Mouse (Mus musculus): ENCODE data around the gene Fam117b. TPM values are rescaled to one million over a fixed set of nuclear protein-coding genes. Genes with fewer than 3 reads are reported as not detected.

The Fam117b gene
- polyA plus RNA-seq, 1 experiment from 2014 or later = 10.7 TPM

DNA sequence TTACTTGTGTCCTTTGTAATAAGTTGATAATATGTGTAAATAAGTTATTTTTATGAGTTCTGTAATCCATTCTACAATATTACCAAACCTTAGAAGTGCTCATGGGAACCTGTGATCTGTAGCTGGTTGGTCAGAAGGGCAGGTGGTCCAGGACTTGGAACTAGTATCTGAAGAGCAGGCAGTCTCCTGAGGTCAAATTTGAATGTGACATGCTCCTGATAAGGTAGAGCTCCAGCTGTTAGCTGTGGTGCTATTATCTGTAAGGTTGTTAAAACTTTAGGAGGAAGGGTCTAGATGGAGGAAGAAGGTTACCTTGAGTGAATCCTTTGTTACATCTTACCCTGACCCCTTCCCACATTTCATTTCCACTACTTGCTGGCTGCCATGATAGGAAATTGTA is 5.3 kb downstream of the Fam117b start:
- Histone ChIP-seq H3K27ac (no peak overlapping the region), H3K36me3 (ENCODE audit: insufficient read depth, low read length) (no peaks in the 10 kb centered on the region)
- no peak for ATAC-seq (replicated peaks; ENCODE audit: low FRiP score, low read depth)

DNA sequence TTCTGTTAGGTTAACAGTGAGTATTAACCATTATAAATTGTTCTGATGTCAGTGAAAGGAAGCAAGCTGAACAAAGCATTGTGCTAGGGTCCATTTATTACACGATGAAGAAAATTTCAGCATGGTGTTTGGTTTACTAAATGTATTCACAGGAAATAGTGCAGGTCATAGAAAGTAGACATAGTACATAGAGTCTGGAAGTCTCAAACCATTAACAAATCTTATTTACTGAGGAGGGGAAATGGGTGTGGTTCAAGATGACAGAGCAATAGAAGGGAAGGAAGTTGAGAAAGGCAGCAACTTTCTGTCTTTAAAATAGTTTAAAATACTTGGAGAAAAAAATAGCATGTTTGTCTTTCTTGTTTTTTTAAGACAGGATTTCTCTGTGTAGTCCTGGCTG is 10.4 kb downstream of the Fam117b start:
- H3K36me3 ChIP-seq (ENCODE audit: insufficient read depth, low read length) = no peaks in the 10 kb centered on the region
- DNase-seq (ENCODE audit: low spot score) = peak; percentile 68
- ATAC-seq (replicated peaks; ENCODE audit: low FRiP score, low read depth) = no peak
- H3K9ac ChIP-seq (ENCODE audit: low read depth, low read length) = no peak overlapping the region
- H3K9me3 ChIP-seq (replicated peaks; ENCODE audit: low read length) = no peaks in the 10 kb centered on the region
- WGBS = 61% methylated on average over 1 of the region's 1 CpGs
- H3K27ac ChIP-seq = peak overlapping the region; percentile 31; the same call in 1 of the 2 replicates
- TF ChIP-seq CTCF (IDR thresholded peaks at IDR 0.05; ENCODE audit: low read depth) = no peak
- H3K4me2 ChIP-seq (ENCODE audit: low read length) = no peak overlapping the region
- 0 out of 2 replicates have a peak, but pooled peaks cover 3% of the 10 kb centered on the region for H3K4me1 ChIP-seq (replicated peaks; ENCODE audit: insufficient read depth, low read length)
- no peaks in the 10 kb centered on the region for H3K27me3 ChIP-seq (ENCODE audit: insufficient read depth, low read length)
- H3K4me3 ChIP-seq (replicated peaks; ENCODE audit: low read depth, low read length) = no peak overlapping the region

More for the DNA sequence above, 5.3 kb downstream of the Fam117b start:
- Histone ChIP-seq H3K4me1 (replicated peaks; ENCODE audit: insufficient read depth, low read length) (peaks cover 19% of the 10 kb centered on the region; the same call in 1 of the 2 replicates), H3K9me3 (replicated peaks; ENCODE audit: low read length) (no peaks in the 10 kb centered on the region), H3K4me2 (ENCODE audit: low read length) (no peak overlapping the region), H3K9ac (ENCODE audit: low read depth, low read length) (no peak overlapping the region), H3K27me3 (ENCODE audit: insufficient read depth, low read length) (no peaks in the 10 kb centered on the region), H3K4me3 (replicated peaks; ENCODE audit: low read depth, low read length) (no peak overlapping the region)
- no peak for TF ChIP-seq CTCF (IDR thresholded peaks at IDR 0.05; ENCODE audit: low read depth)
- DNase-seq (ENCODE audit: low spot score) = no peak

DNA sequence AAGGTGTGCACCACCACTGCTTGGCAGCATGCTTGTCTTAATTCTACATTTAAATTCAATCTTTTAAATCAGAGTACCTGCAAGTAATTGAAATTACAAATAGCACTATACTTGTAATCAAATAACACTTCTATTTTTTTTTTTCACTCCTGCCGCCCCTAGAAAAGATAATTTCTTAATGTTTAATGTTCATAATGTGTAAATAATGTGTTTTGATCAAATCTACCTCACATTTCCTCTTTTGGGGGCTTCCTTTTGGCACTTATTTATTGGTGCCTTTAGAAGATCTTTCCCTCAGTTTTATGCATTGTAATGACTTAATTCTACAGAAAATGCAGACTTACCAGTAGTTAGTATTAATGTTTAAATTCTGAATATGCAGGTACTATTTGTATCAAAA is 10.9 kb downstream of the Fam117b start:
- Histone ChIP-seq H3K9ac (ENCODE audit: low read depth, low read length) (no peak overlapping the region), H3K36me3 (ENCODE audit: insufficient read depth, low read length) (no peaks in the 10 kb centered on the region), H3K27me3 (ENCODE audit: insufficient read depth, low read length) (no peaks in the 10 kb centered on the region), H3K9me3 (replicated peaks; ENCODE audit: low read length) (no peaks in the 10 kb centered on the region), H3K4me2 (ENCODE audit: low read length) (no peak overlapping the region), H3K4me1 (replicated peaks; ENCODE audit: insufficient read depth, low read length) (0 out of 2 replicates have a peak, but pooled peaks cover 3% of the 10 kb centered on the region), H3K4me3 (replicated peaks; ENCODE audit: low read depth, low read length) (no peak overlapping the region), H3K27ac (no peak overlapping the region)
- ATAC-seq (replicated peaks; ENCODE audit: low FRiP score, low read depth) = no peak
- TF ChIP-seq CTCF (IDR thresholded peaks at IDR 0.05; ENCODE audit: low read depth) = no peak
- WGBS = 88% methylated on average over 1 of the region's 1 CpGs
- no peak for DNase-seq (ENCODE audit: low spot score)

DNA sequence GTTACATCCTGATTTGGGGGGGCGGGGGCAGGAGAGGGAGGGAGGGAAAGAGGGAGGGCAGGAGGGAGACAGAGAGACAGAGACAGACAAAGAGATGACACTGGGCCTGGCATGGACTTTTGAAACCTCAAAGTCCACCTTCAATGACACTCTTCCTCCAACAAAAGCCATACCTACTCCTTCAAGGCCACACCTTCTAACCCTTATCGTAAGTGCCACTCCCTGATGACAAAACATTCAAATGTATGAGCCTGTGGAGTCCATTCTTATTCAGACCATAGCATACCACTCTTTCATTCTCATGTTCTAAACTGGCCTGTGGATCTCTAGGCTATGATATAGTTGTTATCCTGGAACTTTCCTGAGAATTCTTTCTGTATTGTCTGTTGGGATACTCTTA is 11.6 kb downstream of the Fam117b start:
- DNase-seq (ENCODE audit: low spot score) = no peak
- H3K36me3 ChIP-seq (ENCODE audit: insufficient read depth, low read length) = no peaks in the 10 kb centered on the region
- H3K4me3 ChIP-seq (replicated peaks; ENCODE audit: low read depth, low read length) = no peak overlapping the region
- 91% methylated on average over 2 of the region's 2 CpGs for WGBS
- no peak for TF ChIP-seq CTCF (IDR thresholded peaks at IDR 0.05; ENCODE audit: low read depth)
- no peak overlapping the region for H3K9ac ChIP-seq (ENCODE audit: low read depth, low read length)
- H3K27ac ChIP-seq = no peak overlapping the region
- no peaks in the 10 kb centered on the region for H3K9me3 ChIP-seq (replicated peaks; ENCODE audit: low read length)
- H3K4me2 ChIP-seq (ENCODE audit: low read length) = no peak overlapping the region
- 0 out of 2 replicates have a peak, but pooled peaks cover 3% of the 10 kb centered on the region for H3K4me1 ChIP-seq (replicated peaks; ENCODE audit: insufficient read depth, low read length)
- H3K27me3 ChIP-seq (ENCODE audit: insufficient read depth, low read length) = no peaks in the 10 kb centered on the region
- ATAC-seq (replicated peaks; ENCODE audit: low FRiP score, low read depth) = no peak

DNA sequence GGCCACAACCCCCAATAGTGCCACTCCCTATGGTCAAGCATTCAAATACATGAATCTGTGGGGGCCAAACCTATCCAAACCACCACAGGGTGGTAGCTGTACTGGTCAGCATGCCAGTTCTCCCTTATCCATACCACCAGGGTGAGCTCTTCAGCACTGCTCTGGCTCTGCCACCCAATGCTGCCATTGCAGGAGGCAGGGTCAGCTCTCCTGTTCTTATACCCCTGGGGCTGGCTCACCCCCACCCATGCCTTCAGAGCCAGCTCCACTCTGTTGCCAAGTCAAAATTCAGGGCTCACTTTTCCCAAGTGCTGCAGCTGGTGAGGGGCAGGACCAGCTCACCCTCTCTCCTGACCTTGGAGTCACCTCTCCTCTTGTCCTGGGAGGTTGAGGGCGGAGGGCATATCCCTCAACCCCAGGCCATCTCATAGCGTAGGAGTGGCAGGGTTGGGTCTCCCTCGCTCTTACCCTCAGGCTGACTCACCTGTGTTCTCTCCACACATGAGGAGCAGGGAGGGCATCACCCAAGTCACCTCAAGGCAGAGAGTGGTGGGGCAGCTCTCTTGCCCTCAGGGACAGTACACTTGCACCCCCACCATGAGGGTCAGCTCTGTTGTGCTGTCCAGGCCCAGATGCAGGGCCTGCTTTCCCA is 13.3 kb downstream of the Fam117b start:
- ATAC-seq (replicated peaks; ENCODE audit: low FRiP score, low read depth) (no peak), DNase-seq (ENCODE audit: low spot score) (no peak)
- H3K9ac ChIP-seq (ENCODE audit: low read depth, low read length) = no peak overlapping the region
- no peaks in the 10 kb centered on the region for H3K36me3 ChIP-seq (ENCODE audit: insufficient read depth, low read length)
- H3K4me2 ChIP-seq (ENCODE audit: low read length) = no peak overlapping the region
- H3K9me3 ChIP-seq (replicated peaks; ENCODE audit: low read length) = no peaks in the 10 kb centered on the region
- 80% methylated on average over 3 of the region's 3 CpGs for WGBS
- no peak overlapping the region for H3K27ac ChIP-seq
- H3K4me1 ChIP-seq (replicated peaks; ENCODE audit: insufficient read depth, low read length) = 0 out of 2 replicates have a peak, but pooled peaks cover 3% of the 10 kb centered on the region
- H3K27me3 ChIP-seq (ENCODE audit: insufficient read depth, low read length) = no peaks in the 10 kb centered on the region
- TF ChIP-seq CTCF (IDR thresholded peaks at IDR 0.05; ENCODE audit: low read depth) = 0 out of 2 replicates have a peak, but pooled peaks have one; percentile 5
- no peak overlapping the region for H3K4me3 ChIP-seq (replicated peaks; ENCODE audit: low read depth, low read length)

DNA sequence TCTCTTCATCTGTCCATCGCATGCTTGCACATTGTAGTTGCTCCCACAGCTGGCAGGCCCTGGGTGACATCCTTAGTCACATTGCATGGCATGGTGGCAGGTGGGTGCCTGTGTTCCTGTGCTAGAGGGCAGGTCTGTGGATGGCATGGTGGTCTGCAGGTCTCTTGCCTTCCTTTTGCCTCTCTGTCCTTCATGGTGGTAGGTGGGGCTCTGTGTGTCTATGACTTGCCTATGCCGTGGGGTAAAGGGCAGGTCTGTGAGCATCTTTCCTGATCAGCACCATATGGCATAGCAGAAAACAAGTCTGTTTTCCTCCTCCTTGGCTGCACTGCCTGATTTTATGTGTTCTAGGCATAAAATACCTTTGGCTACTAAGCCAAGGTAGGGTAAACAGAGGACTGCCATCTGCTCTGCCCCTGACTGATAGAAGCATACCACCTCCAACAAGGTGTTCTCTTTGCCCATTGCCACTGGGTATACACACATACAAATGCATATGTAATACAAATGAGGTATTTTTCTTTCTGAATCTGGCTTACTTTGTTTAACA is 14.4 kb downstream of the Fam117b start:
- no peak overlapping the region for H3K4me3 ChIP-seq (replicated peaks; ENCODE audit: low read depth, low read length)
- H3K36me3 ChIP-seq (ENCODE audit: insufficient read depth, low read length) = no peaks in the 10 kb centered on the region
- no peak overlapping the region for H3K27ac ChIP-seq
- H3K9me3 ChIP-seq (replicated peaks; ENCODE audit: low read length) = no peaks in the 10 kb centered on the region
- H3K4me2 ChIP-seq (ENCODE audit: low read length) = no peak overlapping the region
- 83% methylated on average over 2 of the region's 2 CpGs for WGBS
- H3K27me3 ChIP-seq (ENCODE audit: insufficient read depth, low read length) = no peaks in the 10 kb centered on the region
- DNase-seq (ENCODE audit: low spot score) = no peak
- no peak overlapping the region for H3K9ac ChIP-seq (ENCODE audit: low read depth, low read length)
- no peak for TF ChIP-seq CTCF (IDR thresholded peaks at IDR 0.05; ENCODE audit: low read depth)
- H3K4me1 ChIP-seq (replicated peaks; ENCODE audit: insufficient read depth, low read length) = 0 out of 2 replicates have a peak, but pooled peaks cover 3% of the 10 kb centered on the region
- no peak for ATAC-seq (replicated peaks; ENCODE audit: low FRiP score, low read depth)

Measured in kidney, postnatal 0 days (tissue).